Mouse (Mus musculus): ENCODE measurements around the gene Nploc4. TPM values are rescaled to one million over a fixed set of nuclear protein-coding genes. Genes with fewer than 3 reads are reported as not detected.
A peak's percentile ranks its signal among the peaks of the same experiment; 100 is the strongest.

Gene Nploc4
- total RNA-seq, 1 experiment from 2014 or later, result 82.5 TPM

DNA sequence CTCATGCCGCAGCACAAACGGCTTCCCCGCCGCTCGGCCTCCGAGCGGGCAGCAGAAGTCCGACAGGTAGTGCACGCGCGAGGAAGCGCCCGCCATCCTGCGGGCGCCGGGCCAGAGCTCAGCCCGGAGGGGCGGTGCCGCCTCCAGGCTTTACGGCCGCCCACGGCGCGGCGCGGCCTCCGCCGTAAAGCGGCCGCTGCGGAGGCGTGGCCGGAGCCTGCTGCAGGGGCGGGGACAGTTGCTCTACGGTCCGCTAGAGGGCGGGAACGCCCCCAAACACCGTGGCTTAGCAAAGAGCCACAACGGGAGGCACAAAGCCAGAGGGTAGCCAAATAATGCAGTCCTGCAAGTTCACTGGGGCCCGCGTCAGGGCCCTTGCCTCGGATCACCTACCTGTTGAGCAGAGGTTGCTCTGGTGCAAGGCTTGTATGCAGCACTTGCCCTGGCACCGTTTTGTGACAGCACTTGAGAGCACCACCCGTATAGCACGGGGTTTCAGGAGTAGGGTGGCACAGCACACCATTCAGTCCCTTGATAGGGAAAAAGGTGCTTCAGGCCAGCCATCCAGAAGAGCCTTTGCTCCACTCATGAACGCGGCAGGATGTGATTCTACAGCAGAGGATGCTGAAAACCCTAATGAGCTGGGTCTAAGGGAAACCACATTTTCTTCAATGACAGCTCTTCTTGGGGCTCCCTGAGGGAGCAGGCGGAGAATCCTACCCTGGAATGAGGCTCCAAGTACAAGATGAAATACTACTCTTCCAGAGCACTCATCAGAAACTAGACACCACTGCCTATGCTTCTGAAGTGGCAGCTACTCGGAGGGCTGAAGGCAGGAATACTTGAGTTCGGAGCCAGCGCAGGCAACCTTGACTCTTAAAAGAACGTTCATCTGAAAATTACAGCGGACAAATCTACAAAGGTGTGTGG, 58.6 kb downstream of the Nploc4 start, which contains the start of gene Faap100:
Gene Faap100 (minus strand): TSS at position 154 of the 930 bp plus-strand sequence.
- DNase-seq, result peak; percentile 95

GRCm38 (mm10) chr11:120378031-120378610, 59.4 kb downstream of the Nploc4 start:
- peak; percentile 59 for DNase-seq

- peak; percentile 53 for DNase-seq
These were observed 60.2 kb downstream of the Nploc4 start for GRCm38 (mm10) chr11:120377337-120377736.

DNA sequence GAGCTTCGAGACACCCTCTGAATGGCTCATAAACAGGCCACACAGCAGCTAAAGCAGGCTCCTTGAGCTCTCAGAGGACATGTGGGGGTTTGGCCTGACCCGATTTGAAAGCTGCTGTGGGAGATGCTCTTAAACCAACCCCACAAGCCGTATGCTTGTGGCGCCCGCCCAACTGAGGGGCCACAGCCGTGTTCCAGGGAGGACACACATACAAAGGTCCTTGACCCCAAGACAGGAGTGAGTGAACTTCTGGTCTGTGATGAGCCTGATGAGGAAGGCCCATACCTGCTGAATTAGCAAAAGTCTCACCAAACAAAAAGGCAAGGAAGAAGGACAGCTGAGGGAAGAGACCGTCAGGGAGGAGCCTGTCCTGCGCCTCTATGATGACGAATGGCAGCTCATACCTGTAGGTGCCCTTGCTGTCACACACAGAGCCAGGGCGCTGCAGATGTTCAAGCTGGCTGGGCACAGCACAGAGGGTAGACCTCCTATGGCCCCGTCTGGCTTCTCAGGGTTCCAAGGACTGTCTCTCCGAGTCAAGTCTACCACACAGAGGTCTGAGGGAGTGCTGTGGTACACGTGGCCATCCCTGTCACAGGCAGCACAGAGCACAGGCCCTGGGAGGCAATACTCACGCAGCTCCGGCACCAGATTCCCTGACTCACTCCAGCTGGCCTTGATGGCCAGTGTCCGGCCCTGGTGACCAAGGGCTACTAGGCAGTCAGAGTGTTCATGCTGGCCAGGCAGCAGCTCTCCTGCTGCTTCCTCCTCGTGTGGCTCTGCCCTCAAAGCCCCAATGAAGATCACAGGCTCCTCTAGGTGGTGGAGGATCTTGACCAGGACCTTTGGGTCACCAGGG, 61.0 kb downstream of the Nploc4 start:
- peak; percentile 83 for DNase-seq

GRCm38 (mm10) chr11:120375324-120375723, 62.2 kb downstream of the Nploc4 start:
- no peak for DNase-seq

DNA sequence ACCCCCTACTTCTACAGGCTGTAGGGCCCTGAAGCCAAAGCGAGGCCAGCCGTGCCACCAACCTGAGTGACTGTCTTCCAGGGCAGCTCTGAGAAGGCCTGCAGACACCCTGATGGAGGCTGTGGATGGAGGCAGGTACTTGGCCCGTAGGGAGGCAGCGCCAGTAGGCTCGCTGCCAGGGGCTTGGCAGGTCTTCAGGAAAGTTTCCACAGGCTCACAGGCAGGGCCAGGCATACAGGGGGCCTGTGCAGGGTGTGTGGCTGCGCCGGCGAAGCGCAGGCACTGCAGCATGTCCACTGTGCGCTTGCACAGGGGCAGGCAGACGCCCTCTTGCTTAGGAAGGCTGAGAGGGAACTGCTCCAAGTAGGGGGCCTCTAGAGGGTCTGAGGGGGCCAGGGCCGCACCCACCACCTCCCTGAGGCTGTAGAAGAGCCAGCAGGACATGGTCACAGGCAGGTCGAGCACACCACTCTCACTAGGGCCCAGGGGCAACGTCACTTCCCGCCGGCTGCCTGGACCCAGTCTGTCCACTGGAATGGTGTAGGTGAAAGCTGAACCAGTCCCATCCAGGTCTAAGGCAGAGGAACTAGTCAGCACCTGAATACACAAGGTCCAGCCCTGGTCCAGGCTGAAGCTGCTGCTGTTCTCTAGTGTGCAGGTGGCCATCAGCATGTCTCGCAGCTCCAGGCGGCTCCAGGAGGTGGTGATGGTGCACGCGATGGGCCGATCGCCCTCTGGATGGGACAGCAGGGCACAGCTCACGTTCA, 63.5 kb downstream of the Nploc4 start:
- DNase-seq, result peak; percentile 78

DNA sequence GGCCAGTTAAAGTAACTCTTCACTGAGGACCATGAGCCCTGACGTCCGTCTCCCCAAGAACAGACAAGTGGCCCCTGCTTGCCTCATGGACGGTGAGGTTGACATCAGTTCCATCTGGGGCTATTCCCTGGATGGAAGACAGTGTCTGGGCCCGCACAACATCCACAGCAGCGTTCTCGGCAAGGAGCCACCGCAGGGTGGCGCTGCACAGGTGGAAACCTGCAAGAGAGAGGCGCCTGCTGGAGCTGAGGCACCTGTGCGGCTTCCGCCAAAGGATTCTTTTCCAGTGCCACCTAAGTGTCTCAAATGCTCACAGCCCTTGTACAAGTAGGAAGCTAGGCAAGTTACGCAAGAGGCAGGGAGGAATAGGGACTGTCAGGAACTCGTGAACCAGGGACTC, 64.5 kb downstream of the Nploc4 start:
- DNase-seq, result no peak

DNA sequence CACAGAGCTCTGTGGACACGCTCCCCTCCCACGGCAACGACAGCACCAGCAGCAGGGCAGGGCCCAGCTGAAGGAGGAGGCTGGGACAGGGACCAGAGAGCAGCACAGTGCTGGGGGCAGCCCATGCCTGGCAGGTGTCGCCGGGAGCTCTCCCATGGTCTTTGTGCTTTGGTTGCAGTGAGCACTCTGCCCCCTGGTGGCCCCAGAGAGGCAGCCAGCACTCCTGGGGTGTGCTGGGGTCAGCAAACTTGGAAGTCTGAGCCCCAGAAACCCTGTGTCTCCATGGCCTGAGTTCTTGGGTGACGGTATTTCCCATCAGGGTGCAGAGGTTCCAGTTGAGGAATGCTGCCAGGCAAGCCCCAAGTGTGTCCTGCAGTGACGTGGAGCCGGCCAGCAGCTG, 67.9 kb downstream of the Nploc4 start:
- DNase-seq, result peak; percentile 84

- no peak for DNase-seq
These were observed 71.0 kb downstream of the Nploc4 start for GRCm38 (mm10) chr11:120366443-120367027.

- DNase-seq, result no peak
These were observed 74.6 kb downstream of the Nploc4 start for GRCm38 (mm10) chr11:120362891-120363290.

GRCm38 (mm10) chr11:120361295-120361694, 76.2 kb downstream of the Nploc4 start, which contains the start of gene Fscn2:
Gene Fscn2, plus strand, starts transcription at chr11:120361534.
- DNase-seq, result no peak

DNA sequence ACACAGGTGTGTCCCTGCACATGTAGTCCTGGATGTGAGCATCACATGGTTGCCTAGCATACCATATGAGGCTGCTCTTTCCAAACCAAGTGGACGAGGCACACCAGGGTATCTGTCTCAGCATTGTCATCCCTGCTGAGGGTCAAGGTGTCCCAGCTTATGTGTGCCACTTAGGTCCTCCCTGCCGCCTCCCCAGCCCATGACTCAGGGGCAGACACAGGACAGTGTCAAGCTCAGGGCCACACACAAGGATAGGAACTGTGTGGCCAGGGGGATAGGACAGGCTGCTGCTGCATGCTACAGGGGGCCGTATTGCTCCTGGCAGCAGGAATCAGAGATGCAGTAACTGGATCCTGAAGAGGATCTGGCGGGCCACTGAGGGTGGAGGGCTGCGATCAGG, 76.8 kb downstream of the Nploc4 start:
- DNase-seq, result peak; percentile 58

DNA sequence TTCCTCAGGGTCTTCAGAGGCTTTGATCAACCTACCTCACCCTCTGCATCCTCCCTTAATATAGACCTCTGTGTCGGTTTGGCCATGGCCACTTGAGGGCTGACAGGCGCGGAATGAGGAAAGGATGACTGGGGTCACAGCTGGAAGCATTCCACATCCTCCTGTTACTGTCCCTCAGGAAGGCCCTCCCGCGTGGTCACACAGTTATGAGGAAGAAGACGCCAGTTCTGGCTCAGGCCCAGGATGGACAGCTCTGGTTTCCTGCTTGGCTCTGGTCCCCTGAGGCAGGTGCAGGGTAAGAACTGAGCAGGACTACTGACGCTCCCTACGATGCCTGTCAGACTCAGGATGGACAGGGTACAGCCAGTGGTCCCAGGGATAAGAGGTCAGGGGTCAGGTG, 77.4 kb downstream of the Nploc4 start:
- DNase-seq, result peak; percentile 74

- DNase-seq, result no peak
These were observed 78.1 kb downstream of the Nploc4 start for GRCm38 (mm10) chr11:120359391-120359790.

DNA sequence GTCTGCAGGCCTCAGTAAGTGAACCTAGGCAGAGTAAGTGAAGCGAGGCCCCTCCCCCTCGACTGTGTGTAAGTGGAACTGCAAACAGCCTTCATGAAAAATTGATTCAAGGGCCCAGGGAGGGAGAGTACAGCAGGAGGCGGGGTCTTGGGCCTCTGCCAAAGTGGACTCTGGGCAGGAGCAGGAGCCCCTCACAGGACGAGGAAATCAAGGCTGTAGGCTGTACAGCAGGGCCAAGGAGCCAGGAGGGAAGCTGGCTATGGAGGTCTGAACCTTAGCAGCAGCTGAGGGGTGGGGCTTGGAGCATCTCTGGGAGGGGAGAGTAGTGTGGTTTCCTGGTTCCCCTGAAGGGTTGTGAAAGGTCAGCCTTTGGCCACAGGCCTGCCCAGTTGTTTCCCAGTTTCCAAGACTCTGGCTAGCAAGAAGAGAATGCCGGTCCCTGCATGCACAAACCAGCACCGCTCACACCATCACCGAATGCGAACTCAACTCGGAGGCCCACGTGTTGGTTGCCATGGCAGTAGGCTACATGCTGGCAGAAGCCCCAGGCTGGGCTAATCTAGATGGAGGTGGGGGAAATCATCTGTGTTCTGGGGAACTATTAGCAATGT, 79.6 kb downstream of the Nploc4 start:
- peak; percentile 86 for DNase-seq

- DNase-seq, result no peak
These were observed 80.6 kb downstream of the Nploc4 start for GRCm38 (mm10) chr11:120356900-120357299.

DNA sequence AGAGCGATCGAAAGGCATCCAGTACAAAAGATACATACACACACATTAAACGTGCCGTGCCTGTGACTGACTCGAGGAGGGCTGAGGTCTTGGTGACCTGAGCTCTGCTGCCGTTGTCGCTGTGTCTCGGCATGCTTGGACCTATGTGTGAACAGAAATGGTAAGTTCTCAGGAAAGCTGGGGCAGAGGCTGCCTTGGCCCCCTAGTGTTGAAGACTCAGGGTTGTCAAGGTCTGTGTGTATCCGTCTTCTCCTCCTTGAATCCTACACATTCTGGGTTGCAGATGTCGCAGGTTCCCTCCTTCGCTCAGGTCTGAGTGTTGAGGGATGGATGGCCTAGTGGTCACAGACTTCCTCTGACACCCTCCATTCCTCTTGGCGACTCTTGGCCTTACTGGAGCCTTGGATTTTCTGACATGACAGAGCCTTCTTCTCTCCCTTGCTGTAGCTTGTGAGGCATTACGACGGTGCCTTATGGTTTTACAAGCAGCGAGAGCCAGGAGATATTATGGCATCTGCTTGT, 81.1 kb downstream of the Nploc4 start:
- DNase-seq, result no peak

- DNase-seq, result no peak
These were observed 82.0 kb downstream of the Nploc4 start for GRCm38 (mm10) chr11:120355277-120356039.

Measured in adrenal gland, postnatal 14 days (tissue).